Mouse (Mus musculus): ENCODE measurements around the gene Fate1.
A peak's percentile ranks its signal among the peaks of the same experiment; 100 is the strongest.
"Not testable (repeated sequence)": the region's sequence is repeated elsewhere in the genome, so short reads cannot be mapped to it uniquely, and the experiment has no call there.

The Fate1 gene

GRCm38 (mm10) chrX:71972686-71973085, at the start of gene Fate1:
Fate1 (plus strand) TSS chrX:71972986.
- DNase-seq (ENCODE audit: low spot score in 2 of 2): no peak

GRCm38 (mm10) chrX:71946631-71947030, 26.2 kb upstream of the Fate1 start:
- peak; percentile 13 to 30 for DNase-seq (ENCODE audit: low spot score in 2 of 2)

- no peak for DNase-seq (ENCODE audit: low spot score in 2 of 2)
Measured at GRCm38 (mm10) chrX:71958366-71958765, 14.4 kb upstream of the Fate1 start.

- peak in 1 of 2 experiments; percentile 38 for DNase-seq (ENCODE audit: low spot score in 2 of 2)
Measured at GRCm38 (mm10) chrX:71962073-71963051, 10.4 kb upstream of the Fate1 start, which contains the start of gene Prrg3. Prrg3 (plus strand) TSS chrX:71962624.

GRCm38 (mm10) chrX:71963275-71963912, 9.4 kb upstream of the Fate1 start:
- no peak for DNase-seq (ENCODE audit: low spot score in 2 of 2)

GRCm38 (mm10) chrX:71968216-71968615, 4.6 kb upstream of the Fate1 start:
- no peak for DNase-seq (ENCODE audit: low spot score in 2 of 2)

- DNase-seq (ENCODE audit: low spot score in 2 of 2): no peak
Measured at GRCm38 (mm10) chrX:71968816-71969215, 4.0 kb upstream of the Fate1 start.

- DNase-seq (ENCODE audit: low spot score in 2 of 2): no peak
Measured at GRCm38 (mm10) chrX:71971325-71971724, 1.5 kb upstream of the Fate1 start.

GRCm38 (mm10) chrX:71977681-71978080, 4.9 kb downstream of the Fate1 start:
- DNase-seq (ENCODE audit: low spot score in 2 of 2): not testable (repeated sequence)

GRCm38 (mm10) chrX:71980443-71980842, 7.7 kb downstream of the Fate1 start:
- DNase-seq (ENCODE audit: low spot score in 2 of 2): no peak

GRCm38 (mm10) chrX:71981322-71981721, 8.5 kb downstream of the Fate1 start:
- no peak for DNase-seq (ENCODE audit: low spot score in 2 of 2)

GRCm38 (mm10) chrX:71983205-71983604, 10.4 kb downstream of the Fate1 start:
- DNase-seq (ENCODE audit: low spot score in 2 of 2): no peak

GRCm38 (mm10) chrX:71983775-71984174, 11.0 kb downstream of the Fate1 start:
- DNase-seq (ENCODE audit: low spot score in 2 of 2): no peak

- DNase-seq (ENCODE audit: low spot score in 2 of 2): no peak
Measured at GRCm38 (mm10) chrX:71991549-71991948, 18.8 kb downstream of the Fate1 start, which contains the start of gene Cnga2. Cnga2 (plus strand) TSS chrX:71991849.

- no peak for DNase-seq (ENCODE audit: low spot score in 2 of 2)
Measured at GRCm38 (mm10) chrX:71995972-71996371, 23.2 kb downstream of the Fate1 start.

- DNase-seq (ENCODE audit: low spot score in 2 of 2): no peak
Measured at GRCm38 (mm10) chrX:72009930-72010329, 37.1 kb downstream of the Fate1 start.

GRCm38 (mm10) chrX:72012236-72012635, 39.5 kb downstream of the Fate1 start:
- no peak for DNase-seq (ENCODE audit: low spot score in 2 of 2)

GRCm38 (mm10) chrX:72012804-72013203, 40.0 kb downstream of the Fate1 start:
- DNase-seq (ENCODE audit: low spot score in 2 of 2): no peak

GRCm38 (mm10) chrX:72022241-72022640, 49.5 kb downstream of the Fate1 start:
- no peak for DNase-seq (ENCODE audit: low spot score in 2 of 2)

GRCm38 (mm10) chrX:72022750-72023398, 50.1 kb downstream of the Fate1 start:
- DNase-seq (ENCODE audit: low spot score in 2 of 2): no peak

GRCm38 (mm10) chrX:72023542-72023941, 50.8 kb downstream of the Fate1 start:
- no peak for DNase-seq (ENCODE audit: low spot score in 2 of 2)

Measured in urinary bladder, postnatal 36 days (tissue).